Mouse (Mus musculus): ENCODE data around the gene Noc2l. TPM values are rescaled to one million over a fixed set of nuclear protein-coding genes. Genes with fewer than 3 reads are reported as not detected.

Noc2l gene
- polyA plus RNA-seq, 1 experiment, result 83.1 TPM

DNA sequence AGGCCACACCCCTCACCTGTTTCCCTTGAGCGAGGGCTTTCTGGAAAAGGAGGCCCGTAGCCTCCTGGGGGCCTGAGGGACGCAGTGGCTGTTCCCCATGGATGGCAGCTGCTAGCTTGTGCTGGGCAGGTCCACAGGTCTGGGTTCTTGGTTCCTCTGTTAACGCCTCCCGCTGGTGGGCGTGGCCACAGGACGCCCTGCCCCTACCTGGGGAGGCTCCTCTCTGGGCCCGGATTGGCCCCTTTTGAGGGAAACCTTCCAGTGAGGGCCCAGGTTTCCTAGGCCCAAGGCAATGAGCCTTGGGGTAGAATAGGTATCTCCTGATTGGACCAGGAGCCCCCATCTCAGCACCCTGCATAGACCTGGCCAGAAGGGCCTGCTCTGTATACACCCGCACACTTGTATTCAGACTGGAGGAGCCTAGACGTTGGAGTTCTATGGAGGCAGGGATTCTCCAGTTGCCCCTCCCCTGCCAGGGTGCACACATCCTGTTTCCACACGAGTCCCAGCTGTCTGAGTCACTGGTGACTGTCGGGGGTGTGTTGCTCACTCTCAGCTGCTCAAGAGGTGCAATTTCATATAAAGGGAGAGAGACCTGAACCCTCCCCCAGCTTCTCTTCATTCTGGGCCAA is 7.3 kb upstream of the Noc2l start:
- Histone ChIP-seq H3K27me3 (ENCODE audit: control insufficient read depth, insufficient read depth, low read length) (no peaks in the 10 kb centered on the region), H3K4me1 (ENCODE audit: control insufficient read depth, insufficient read depth, insufficient read length) (peaks cover 2% of the 10 kb centered on the region; the same call in 1 of the 2 replicates), H3K4me3 (ENCODE audit: extremely low read depth, insufficient read depth, insufficient read length) (no peak overlapping the region), H3K27ac (ENCODE audit: insufficient read depth, low read length) (no peak overlapping the region), H3K36me3 (ENCODE audit: control insufficient read depth, insufficient read depth, low read length) (peaks cover 19% of the 10 kb centered on the region)
- TF ChIP-seq CTCF (IDR thresholded peaks at IDR 0.05; ENCODE audit: extremely low read depth, insufficient read depth, insufficient read length, insufficient replicate concordance) (no peak), POLR2A (IDR thresholded peaks at IDR 0.05; ENCODE audit: low read depth, low read length) (no peak)
- WGBS, result 62% methylated on average over 12 of the region's 12 CpGs
- no peak for DNase-seq (ENCODE audit: low read depth in 1 of 2, low spot score in 2 of 2)

DNA sequence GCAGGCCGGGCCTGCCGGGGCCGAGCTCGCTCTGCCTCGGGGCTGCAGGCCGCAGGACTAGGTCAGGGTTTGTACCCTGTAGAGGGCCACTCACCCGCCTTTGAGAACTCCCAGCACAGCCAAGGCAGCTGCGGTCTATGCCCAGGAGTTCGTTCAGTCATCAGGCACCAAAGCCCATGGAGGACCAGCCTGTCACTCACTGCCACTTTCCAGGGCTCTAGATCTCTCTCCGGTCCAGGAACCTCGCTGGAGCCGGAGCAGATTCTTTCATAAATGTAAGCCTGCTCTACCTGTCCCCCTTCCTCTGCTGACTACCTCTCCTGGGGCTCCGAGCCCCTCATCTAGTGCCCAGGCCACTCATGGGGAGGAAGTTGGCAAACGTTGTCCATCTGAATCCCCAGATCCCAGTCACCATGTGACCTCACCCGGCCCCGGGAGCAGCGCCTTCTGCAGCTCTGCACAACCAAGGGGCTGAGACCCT is 1.7 kb upstream of the Noc2l start:
- peaks cover 11% of the 10 kb centered on the region for H3K4me1 ChIP-seq (ENCODE audit: control insufficient read depth, insufficient read depth, insufficient read length)
- no peak for DNase-seq (ENCODE audit: low read depth in 1 of 2, low spot score in 2 of 2)
- no peaks in the 10 kb centered on the region for H3K27me3 ChIP-seq (ENCODE audit: control insufficient read depth, insufficient read depth, low read length)
- H3K27ac ChIP-seq (ENCODE audit: insufficient read depth, low read length), result no peak overlapping the region
- peak overlapping the region; percentile 66 for H3K4me3 ChIP-seq (ENCODE audit: extremely low read depth, insufficient read depth, insufficient read length)
- TF ChIP-seq POLR2A (IDR thresholded peaks at IDR 0.05; ENCODE audit: low read depth, low read length) (no peak), CTCF (IDR thresholded peaks at IDR 0.05; ENCODE audit: extremely low read depth, insufficient read depth, insufficient read length, insufficient replicate concordance) (no peak)
- 13% methylated on average over 17 of the region's 17 CpGs for whole genome bisulfite sequencing
- peaks cover 23% of the 10 kb centered on the region for H3K36me3 ChIP-seq (ENCODE audit: control insufficient read depth, insufficient read depth, low read length)

DNA sequence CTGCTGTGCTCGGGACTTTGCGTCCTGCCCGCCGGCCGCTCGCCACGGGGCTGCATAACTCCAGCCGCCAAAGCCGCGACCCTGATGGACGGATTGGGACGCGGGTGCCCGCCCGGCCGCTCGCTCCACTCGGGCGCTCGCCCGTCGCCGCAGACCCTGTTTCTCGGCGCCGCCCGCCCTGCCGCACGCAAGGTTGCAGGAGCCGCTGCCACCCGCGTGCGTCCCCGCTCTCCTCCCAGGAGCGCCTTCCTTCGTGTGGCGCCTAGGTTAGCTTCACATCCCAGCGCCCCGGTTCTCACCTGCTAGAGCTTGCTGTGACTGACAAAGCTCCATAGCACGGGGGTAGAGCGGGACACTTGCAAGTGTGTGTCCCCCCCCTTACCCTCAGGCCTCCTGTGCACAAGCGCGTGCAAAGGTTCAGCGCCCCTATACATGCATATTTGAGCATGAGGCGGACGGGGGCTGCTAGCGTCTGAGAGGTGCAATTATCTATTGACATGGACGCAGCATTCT is 1.1 kb upstream of the Noc2l start, which contains the start of gene Plekhn1:
Gene Plekhn1, minus strand, starts transcription at position 157 of the 513 bp plus-strand sequence.
- Histone ChIP-seq H3K27me3 (ENCODE audit: control insufficient read depth, insufficient read depth, low read length) (no peaks in the 10 kb centered on the region), H3K36me3 (ENCODE audit: control insufficient read depth, insufficient read depth, low read length) (peaks cover 27% of the 10 kb centered on the region), H3K4me3 (ENCODE audit: extremely low read depth, insufficient read depth, insufficient read length) (peak within 1 kb of the TSS; percentile 72), H3K27ac (ENCODE audit: insufficient read depth, low read length) (peak within 1 kb of the TSS; percentile 61), H3K4me1 (ENCODE audit: control insufficient read depth, insufficient read depth, insufficient read length) (peaks cover 11% of the 10 kb centered on the region)
- TF ChIP-seq CTCF (IDR thresholded peaks at IDR 0.05; ENCODE audit: extremely low read depth, insufficient read depth, insufficient read length, insufficient replicate concordance), result no peak
- no peak for TF ChIP-seq POLR2A (IDR thresholded peaks at IDR 0.05; ENCODE audit: low read depth, low read length)
- 1% methylated on average over 28 of the region's 48 CpGs for WGBS
- DNase-seq (ENCODE audit: low read depth in 1 of 2, low spot score in 2 of 2), result peak in 1 of 2 experiments; percentile 80

DNA sequence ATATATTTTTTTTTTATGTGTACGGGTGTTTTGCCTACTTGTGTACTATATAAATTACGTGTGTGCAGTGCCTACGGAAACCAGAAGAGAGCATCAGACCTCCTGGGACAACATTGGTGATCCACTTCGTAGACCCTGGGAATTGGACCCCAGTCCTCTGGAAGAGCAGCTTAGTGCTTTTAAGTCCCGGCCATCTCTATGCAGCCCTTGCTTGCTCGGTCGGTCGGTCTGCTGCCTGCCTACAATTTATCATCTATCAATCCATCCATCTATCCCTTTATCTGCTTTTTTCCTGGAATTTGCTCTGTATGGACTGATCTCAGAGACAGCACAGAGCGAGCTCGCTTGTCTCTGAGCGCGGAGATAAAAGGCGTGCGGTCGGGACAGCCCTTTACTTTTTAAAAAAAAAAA is 445 bp upstream of the Noc2l start:
- under 1% methylated on average over 15 of the region's 15 CpGs for WGBS

DNA sequence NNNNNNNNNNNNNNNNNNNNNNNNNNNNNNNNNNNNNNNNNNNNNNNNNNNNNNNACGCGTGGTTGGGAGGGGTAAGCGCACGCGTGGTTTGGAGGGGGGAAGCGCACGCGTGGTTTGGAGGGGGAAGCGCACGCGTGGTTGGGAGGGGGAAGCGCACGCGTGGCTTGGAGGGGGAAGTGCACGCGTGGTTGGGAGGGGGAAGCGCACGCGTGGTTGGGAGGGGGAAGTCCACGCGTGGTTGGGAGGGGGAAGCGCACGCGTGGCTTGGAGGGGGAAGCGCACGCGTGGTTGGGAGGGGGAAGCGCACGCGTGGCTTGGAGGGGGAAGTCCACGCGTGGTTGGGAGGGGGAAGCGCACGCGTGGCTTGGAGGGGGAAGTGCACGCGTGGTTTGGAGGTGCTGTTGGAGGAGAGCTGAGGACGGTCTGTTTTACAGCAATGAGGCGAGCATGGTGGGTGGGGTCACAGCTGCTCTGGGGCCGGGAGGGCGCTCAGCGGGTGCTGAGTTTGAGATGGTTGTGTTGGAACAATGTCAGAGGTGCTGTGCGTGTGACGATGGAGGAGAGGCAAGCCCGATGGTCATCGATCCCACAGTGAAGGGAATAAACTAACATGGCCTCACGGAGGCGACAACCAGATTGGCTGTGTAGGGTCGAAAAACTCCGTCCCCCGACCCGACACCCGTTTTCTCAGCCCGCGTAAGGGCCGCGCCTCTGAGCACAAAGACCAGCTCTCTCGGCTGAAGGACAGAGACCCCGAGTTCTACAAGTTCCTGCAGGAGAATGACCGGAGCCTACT is 1.0 kb downstream of the Noc2l start:
- peak overlapping the region; percentile 81; the same call in 1 of the 2 replicates for H3K4me3 ChIP-seq (ENCODE audit: extremely low read depth, insufficient read depth, insufficient read length)
- peaks cover 27% of the 10 kb centered on the region for H3K36me3 ChIP-seq (ENCODE audit: control insufficient read depth, insufficient read depth, low read length)
- 32% methylated on average over 58 of the region's 60 CpGs for WGBS
- H3K27me3 ChIP-seq (ENCODE audit: control insufficient read depth, insufficient read depth, low read length), result no peaks in the 10 kb centered on the region
- DNase-seq (ENCODE audit: low read depth in 1 of 2, low spot score in 2 of 2), result no peak
- TF ChIP-seq POLR2A (IDR thresholded peaks at IDR 0.05; ENCODE audit: low read depth, low read length), result no peak
- TF ChIP-seq CTCF (IDR thresholded peaks at IDR 0.05; ENCODE audit: extremely low read depth, insufficient read depth, insufficient read length, insufficient replicate concordance), result no peak
- peaks cover 11% of the 10 kb centered on the region for H3K4me1 ChIP-seq (ENCODE audit: control insufficient read depth, insufficient read depth, insufficient read length)
- H3K27ac ChIP-seq (ENCODE audit: insufficient read depth, low read length), result no peak overlapping the region

More for the DNA sequence above, 445 bp upstream of the Noc2l start:
- H3K27ac ChIP-seq (ENCODE audit: insufficient read depth, low read length), result peak overlapping the region; percentile 61
- peaks cover 29% of the 10 kb centered on the region for H3K36me3 ChIP-seq (ENCODE audit: control insufficient read depth, insufficient read depth, low read length)
- peaks cover 11% of the 10 kb centered on the region for H3K4me1 ChIP-seq (ENCODE audit: control insufficient read depth, insufficient read depth, insufficient read length)
- no peak for DNase-seq (ENCODE audit: low read depth in 1 of 2, low spot score in 2 of 2)
- no peaks in the 10 kb centered on the region for H3K27me3 ChIP-seq (ENCODE audit: control insufficient read depth, insufficient read depth, low read length)
- peak overlapping the region; percentile 59 for H3K4me3 ChIP-seq (ENCODE audit: extremely low read depth, insufficient read depth, insufficient read length)
- TF ChIP-seq CTCF (IDR thresholded peaks at IDR 0.05; ENCODE audit: extremely low read depth, insufficient read depth, insufficient read length, insufficient replicate concordance) (no peak), POLR2A (IDR thresholded peaks at IDR 0.05; ENCODE audit: low read depth, low read length) (no peak)

DNA sequence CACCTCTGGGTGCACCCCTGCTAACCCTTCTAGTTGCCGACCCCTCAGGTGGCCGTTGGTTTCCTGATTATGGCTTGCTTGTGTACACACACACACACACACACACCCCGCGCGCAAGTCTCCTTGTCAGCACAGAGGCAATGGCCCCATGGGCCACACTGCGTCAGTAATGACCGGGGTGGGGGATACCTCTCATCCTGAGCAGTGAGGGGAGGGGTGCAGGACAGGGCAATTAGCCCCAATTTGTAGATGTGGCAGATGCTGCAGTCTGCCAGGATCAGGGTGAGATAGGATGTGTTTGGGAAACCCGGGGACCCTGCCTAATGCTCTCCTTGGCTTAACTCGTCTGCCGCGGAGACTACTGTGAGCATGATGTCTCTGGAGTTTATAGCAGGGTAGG is 13.8 kb downstream of the Noc2l start:
- TF ChIP-seq CTCF (IDR thresholded peaks at IDR 0.05; ENCODE audit: extremely low read depth, insufficient read depth, insufficient read length, insufficient replicate concordance) (no peak), POLR2A (IDR thresholded peaks at IDR 0.05; ENCODE audit: low read depth, low read length) (no peak)
- peaks cover 5% of the 10 kb centered on the region for H3K4me1 ChIP-seq (ENCODE audit: control insufficient read depth, insufficient read depth, insufficient read length)
- H3K27me3 ChIP-seq (ENCODE audit: control insufficient read depth, insufficient read depth, low read length), result peaks cover 4% of the 10 kb centered on the region
- peaks cover 30% of the 10 kb centered on the region for H3K36me3 ChIP-seq (ENCODE audit: control insufficient read depth, insufficient read depth, low read length)
- no peak for DNase-seq (ENCODE audit: low read depth in 1 of 2, low spot score in 2 of 2)
- H3K27ac ChIP-seq (ENCODE audit: insufficient read depth, low read length), result no peak overlapping the region
- WGBS, result 74% methylated on average over 11 of the region's 11 CpGs
- no peak overlapping the region for H3K4me3 ChIP-seq (ENCODE audit: extremely low read depth, insufficient read depth, insufficient read length)

Data from spleen, adult 2 months (tissue).